Mouse (Mus musculus): ENCODE data around the gene Anks1b.

The Anks1b gene

GRCm38 (mm10) chr10:90144444-90144843 lies 271.1 kb downstream of the Anks1b start:
- no peak for DNase-seq (ENCODE audit: low read depth, low spot score)

- no peak for DNase-seq (ENCODE audit: low read depth, low spot score)
These were observed 278.2 kb downstream of the Anks1b start for GRCm38 (mm10) chr10:90151510-90151909.

GRCm38 (mm10) chr10:90169941-90170580 lies 296.8 kb downstream of the Anks1b start:
- DNase-seq (ENCODE audit: low read depth, low spot score) = no peak

- DNase-seq (ENCODE audit: low read depth, low spot score) = no peak
These were observed 317.1 kb downstream of the Anks1b start for GRCm38 (mm10) chr10:90190366-90190765.

- no peak for DNase-seq (ENCODE audit: low read depth, low spot score)
These were observed 323.6 kb downstream of the Anks1b start for GRCm38 (mm10) chr10:90196936-90197335.

GRCm38 (mm10) chr10:90210044-90210443 lies 336.7 kb downstream of the Anks1b start:
- no peak for DNase-seq (ENCODE audit: low read depth, low spot score)

- no peak for DNase-seq (ENCODE audit: low read depth, low spot score)
These were observed 347.2 kb downstream of the Anks1b start for GRCm38 (mm10) chr10:90220470-90220869.

- DNase-seq (ENCODE audit: low read depth, low spot score) = peak; percentile 26
These were observed 349.6 kb downstream of the Anks1b start for GRCm38 (mm10) chr10:90222793-90223495.

GRCm38 (mm10) chr10:90235273-90235672 lies 362.0 kb downstream of the Anks1b start:
- no peak for DNase-seq (ENCODE audit: low read depth, low spot score)

GRCm38 (mm10) chr10:90237290-90237689 lies 364.0 kb downstream of the Anks1b start:
- DNase-seq (ENCODE audit: low read depth, low spot score) = no peak

- DNase-seq (ENCODE audit: low read depth, low spot score) = no peak
These were observed 385.8 kb downstream of the Anks1b start for GRCm38 (mm10) chr10:90258944-90259714.

- DNase-seq (ENCODE audit: low read depth, low spot score) = no peak
These were observed 398.0 kb downstream of the Anks1b start for GRCm38 (mm10) chr10:90271321-90271720.

- DNase-seq (ENCODE audit: low read depth, low spot score) = no peak
These were observed 400.0 kb downstream of the Anks1b start for GRCm38 (mm10) chr10:90273311-90273710.

GRCm38 (mm10) chr10:90286589-90286988 lies 413.3 kb downstream of the Anks1b start:
- DNase-seq (ENCODE audit: low read depth, low spot score) = no peak

GRCm38 (mm10) chr10:90303249-90303648 lies 429.9 kb downstream of the Anks1b start:
- no peak for DNase-seq (ENCODE audit: low read depth, low spot score)

GRCm38 (mm10) chr10:90306156-90306555 lies 432.8 kb downstream of the Anks1b start:
- DNase-seq (ENCODE audit: low read depth, low spot score) = no peak

- DNase-seq (ENCODE audit: low read depth, low spot score) = no peak
These were observed 434.7 kb downstream of the Anks1b start for GRCm38 (mm10) chr10:90307931-90308555.

GRCm38 (mm10) chr10:90329781-90330180 lies 456.5 kb downstream of the Anks1b start:
- no peak for DNase-seq (ENCODE audit: low read depth, low spot score)

- DNase-seq (ENCODE audit: low read depth, low spot score) = no peak
These were observed 472.1 kb downstream of the Anks1b start for GRCm38 (mm10) chr10:90345394-90345793.

- DNase-seq (ENCODE audit: low read depth, low spot score) = no peak
These were observed 482.9 kb downstream of the Anks1b start for GRCm38 (mm10) chr10:90356258-90356657.

- DNase-seq (ENCODE audit: low read depth, low spot score) = no peak
These were observed 484.0 kb downstream of the Anks1b start for GRCm38 (mm10) chr10:90357169-90357907.
